Mouse (Mus musculus): Measurements from ENCODE around the gene Cyb5d1.

Cyb5d1 gene

GRCm38 (mm10) chr11:69415668-69416451, 20.4 kb upstream of the Cyb5d1 start:
- no peak for DNase-seq (ENCODE audit: low spot score)

- no peak for DNase-seq (ENCODE audit: low spot score)
Observed at GRCm38 (mm10) chr11:69415327-69415667, 19.9 kb upstream of the Cyb5d1 start.

- no peak for DNase-seq (ENCODE audit: low spot score)
Observed at GRCm38 (mm10) chr11:69414421-69415326, 19.2 kb upstream of the Cyb5d1 start.

- no peak for DNase-seq (ENCODE audit: low spot score)
Observed at GRCm38 (mm10) chr11:69413221-69414181, 18.1 kb upstream of the Cyb5d1 start, which contains the start of gene Kdm6b. Gene Kdm6b, minus strand, starts transcription at chr11:69413675.

GRCm38 (mm10) chr11:69412548-69412947, 17.1 kb upstream of the Cyb5d1 start:
- DNase-seq (ENCODE audit: low spot score): no peak

GRCm38 (mm10) chr11:69411538-69412203, 16.2 kb upstream of the Cyb5d1 start:
- peak; percentile 58 for DNase-seq (ENCODE audit: low spot score)

GRCm38 (mm10) chr11:69411073-69411535, 15.7 kb upstream of the Cyb5d1 start:
- DNase-seq (ENCODE audit: low spot score): peak; percentile 71

- DNase-seq (ENCODE audit: low spot score): peak; percentile 93
Observed at GRCm38 (mm10) chr11:69410310-69411072, 15.1 kb upstream of the Cyb5d1 start.

GRCm38 (mm10) chr11:69410045-69410309, 14.5 kb upstream of the Cyb5d1 start:
- DNase-seq (ENCODE audit: low spot score): no peak

GRCm38 (mm10) chr11:69409378-69410044, 14.1 kb upstream of the Cyb5d1 start:
- DNase-seq (ENCODE audit: low spot score): peak; percentile 92

GRCm38 (mm10) chr11:69408541-69409377, 13.3 kb upstream of the Cyb5d1 start:
- peak; percentile 82 for DNase-seq (ENCODE audit: low spot score)

GRCm38 (mm10) chr11:69407724-69408004, 12.2 kb upstream of the Cyb5d1 start:
- no peak for DNase-seq (ENCODE audit: low spot score)

- no peak for DNase-seq (ENCODE audit: low spot score)
Observed at GRCm38 (mm10) chr11:69406867-69407723, 11.7 kb upstream of the Cyb5d1 start.

GRCm38 (mm10) chr11:69406282-69406681, 10.9 kb upstream of the Cyb5d1 start:
- DNase-seq (ENCODE audit: low spot score): no peak

GRCm38 (mm10) chr11:69405397-69406200, 10.2 kb upstream of the Cyb5d1 start:
- DNase-seq (ENCODE audit: low spot score): no peak

- no peak for DNase-seq (ENCODE audit: low spot score)
Observed at GRCm38 (mm10) chr11:69404595-69405396, 9.4 kb upstream of the Cyb5d1 start.
